Mouse (Mus musculus): ENCODE results near the gene Gm10320.

DNA sequence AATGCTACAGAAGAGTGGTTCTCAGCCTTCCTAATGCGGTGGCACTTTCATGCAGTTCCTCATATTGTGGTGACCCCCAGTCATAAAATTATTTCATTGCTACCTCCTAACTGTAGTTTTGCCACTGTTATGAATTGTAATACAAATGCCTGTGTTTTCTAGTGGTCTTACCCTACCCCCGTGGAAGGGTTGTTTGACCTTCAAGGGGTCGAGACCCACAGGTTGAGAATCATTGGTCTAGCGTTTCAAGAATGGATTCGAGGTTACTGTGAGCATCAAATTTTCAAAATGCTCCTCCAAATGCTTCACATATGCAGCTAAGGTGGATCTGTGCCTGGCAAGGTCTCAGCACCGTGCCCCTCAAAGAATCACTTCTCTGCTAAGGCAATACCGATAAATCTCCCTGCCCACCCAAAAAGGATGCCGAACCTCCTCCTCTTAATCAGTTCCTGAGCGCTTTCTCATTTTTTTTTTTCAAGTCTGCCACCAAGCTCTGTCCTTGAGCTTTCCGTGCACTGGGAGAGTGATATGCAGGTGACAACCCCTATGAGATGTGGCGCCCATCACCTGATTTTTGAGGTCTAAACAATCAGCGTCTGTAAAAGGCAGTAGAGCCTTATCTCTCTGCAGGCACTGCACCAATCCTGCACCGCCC lies 8.8 kb upstream of the Gm10320 start:
- TF ChIP-seq CTCF (IDR thresholded peaks at IDR 0.05; ENCODE audit: borderline replicate concordance, control insufficient read depth, extremely low read depth, insufficient read depth, low read length, poor library complexity) (no peak), POLR2A (IDR thresholded peaks at IDR 0.05; ENCODE audit: control insufficient read depth, extremely low read depth, insufficient read depth, low read length, poor library complexity) (no peak)
